Mouse (Mus musculus) bone marrow macrophage, adult 2 months (primary cell): ENCODE results near the gene Hspa8.

Experiments
- CTCF ChIP-seq: IDR thresholded peaks from 2 replicates; pipeline ENCODE4 v1.5.1; 2012; ENCODE audit warnings: low read depth, mild to moderate bottlenecking, low read length, moderate library complexity
- POLR2A ChIP-seq: IDR thresholded peaks from 2 replicates; pipeline ENCODE4 v1.6.1; 2012; ENCODE audit warnings: mild to moderate bottlenecking, low read depth, low read length, borderline replicate concordance

GRCm38 (mm10) chr9:40776044-40776443 lies 24.7 kb upstream of the Hspa8 start:
- TF ChIP-seq POLR2A, result no peak
- TF ChIP-seq CTCF, result no peak
